In genomic region chr2:28539949-28540348, GRCm38 (mm10) we compare ENCODE assay signal across 8 mouse cellular contexts. TPM values are rescaled to one million over a fixed set of nuclear protein-coding genes. Genes with fewer than 3 reads are reported as not detected.
A peak's percentile ranks its signal among the peaks of the same experiment; 100 is the strongest.
DNase-seq lines count a peak whose midpoint lies in the region; ATAC-seq lines count a peak whose summit lies in the region.
"Had no signal": no experiment of that assay in that cellular context is flagged by ENCODE, and none has a peak within 500 bp of the region (broad histone marks: within the 10 kb centered on the region; RNA-seq: fewer than 3 reads in every experiment).

No protein-coding gene starts in this region.

- no peak overlapping the region; the same call in 1 of the 2 replicates for H3K9ac ChIP-seq in hindbrain, embryonic 15.5 days

- H3K4me3 ChIP-seq in brown adipose tissue, adult 24 weeks (ENCODE audit: insufficient read depth, low read depth, low read length), result no peak overlapping the region
- H3K4me3 ChIP-seq in hindbrain, embryonic 15.5 days, result no peak overlapping the region
- H3K4me3 ChIP-seq in megakaryocyte, embryonic 14.5 days (replicated peaks), result peak overlapping the region; percentile 72

- no peaks in the 10 kb centered on the region for H3K9me3 ChIP-seq in hindbrain, embryonic 15.5 days
- H3K9me3 ChIP-seq in megakaryocyte, embryonic 14.5 days, result no peaks in the 10 kb centered on the region

- ATAC-seq in CD4-positive, CD25-positive, alpha-beta regulatory T cell, adult 4 months, result peak; percentile 77
- no peak for ATAC-seq in hindbrain, embryonic 15.5 days (ENCODE audit: low FRiP score, low read depth)

- peak overlapping the region; percentile 50 for H3K27ac ChIP-seq in brown adipose tissue, adult 24 weeks (replicated peaks; ENCODE audit: low read depth, low read length)
- H3K27ac ChIP-seq in hindbrain, embryonic 15.5 days (replicated peaks), result peak overlapping the region; percentile 80

- peaks cover 29% of the 10 kb centered on the region for H3K36me3 ChIP-seq in hindbrain, embryonic 15.5 days
- H3K36me3 ChIP-seq in megakaryocyte, embryonic 14.5 days (replicated peaks; ENCODE audit: low read length), result peaks cover 45% of the 10 kb centered on the region

- no peak overlapping the region for H3K4me2 ChIP-seq in hindbrain, embryonic 15.5 days

- peak; percentile 27 to 34 for DNase-seq in thymus, postnatal 10 days (ENCODE audit: low spot score in 2 of 2)
- DNase-seq in adipocyte (ENCODE audit: low spot score), result no peak
- no peak for DNase-seq in layer of hippocampus, postnatal 14 days (ENCODE audit: low spot score in 2 of 2)

- no peaks in the 10 kb centered on the region for H3K27me3 ChIP-seq in hindbrain, embryonic 15.5 days
- H3K27me3 ChIP-seq in megakaryocyte, embryonic 14.5 days (replicated peaks), result peaks cover 86% of the 10 kb centered on the region

- 83% methylated on average over 2 of the region's 2 CpGs for WGBS in hindbrain, embryonic 15.5 days

- H3K4me1 ChIP-seq in brown adipose tissue, adult 24 weeks (ENCODE audit: control insufficient read depth, insufficient read depth, insufficient read length, low read length), result peaks cover 55% of the 10 kb centered on the region
- peaks cover 60% of the 10 kb centered on the region for H3K4me1 ChIP-seq in hindbrain, embryonic 15.5 days (replicated peaks)
- H3K4me1 ChIP-seq in megakaryocyte, embryonic 14.5 days, result peaks cover 67% of the 10 kb centered on the region

RNA-seq across cellular contexts. Expression of gene Cel, which starts 23.3 kb away (rescaled TPM):
- not detected for polyA plus RNA-seq in CD4-positive, CD25-positive, alpha-beta regulatory T cell, adult 4 months (2017; shearing (Covaris generic))
- polyA plus RNA-seq in brown adipose tissue, adult 24 weeks (2012; ENCODE audit: insufficient read depth, insufficient read length, missing spikeins), result not detected in 2 replicates
- polyA plus RNA-seq in hindbrain, embryonic 15.5 days (2015; fragmentation: Nextera tagmentation; extraction: Ambion mirVana), result 0.14 and 0.22 TPM in 2 replicates
- not detected in 2 replicates for polyA plus RNA-seq in megakaryocyte, embryonic 14.5 days (2012; ENCODE audit: insufficient read depth, low replicate concordance)
- total RNA-seq in layer of hippocampus, postnatal 14 days (2021), result not detected
- polyA plus RNA-seq: embryonic facial prominence, embryonic 11.5 days had no signal

RNA-seq across cellular contexts. Expression of gene Ralgds, which starts 27.0 kb away (rescaled TPM):
- 1 to 10 TPM; 4.3 to 8.8 TPM for polyA plus RNA-seq in CD4-positive, CD25-positive, alpha-beta regulatory T cell, adult 4 months (2017; shearing (Covaris generic))
- polyA plus RNA-seq in brown adipose tissue, adult 24 weeks (2012; ENCODE audit: insufficient read depth, insufficient read length, missing spikeins), result 5.7 and 6.1 TPM in 2 replicates
- 90.6 and 93.2 TPM in 2 replicates for polyA plus RNA-seq in hindbrain, embryonic 15.5 days (2015; fragmentation: Nextera tagmentation; extraction: Ambion mirVana)
- 1.3 and 6.7 TPM in 2 replicates for polyA plus RNA-seq in megakaryocyte, embryonic 14.5 days (2012; ENCODE audit: insufficient read depth, low replicate concordance)
- total RNA-seq in layer of hippocampus, postnatal 14 days (2021), result 100 to 1,000 TPM; 150 to 155 TPM

RNA-seq across cellular contexts. Expression of gene Gm10134, which starts 34.1 kb away (rescaled TPM):
- polyA plus RNA-seq in CD4-positive, CD25-positive, alpha-beta regulatory T cell, adult 4 months (2017; shearing (Covaris generic)), result not detected
- polyA plus RNA-seq in brown adipose tissue, adult 24 weeks (2012; ENCODE audit: insufficient read depth, insufficient read length, missing spikeins), result not detected in 2 replicates
- 2.6 and 2.7 TPM in 2 replicates for polyA plus RNA-seq in hindbrain, embryonic 15.5 days (2015; fragmentation: Nextera tagmentation; extraction: Ambion mirVana)
- not detected in 2 replicates for polyA plus RNA-seq in megakaryocyte, embryonic 14.5 days (2012; ENCODE audit: insufficient read depth, low replicate concordance)
- total RNA-seq in layer of hippocampus, postnatal 14 days (2021), result not detected
- polyA plus RNA-seq: embryonic facial prominence, embryonic 11.5 days had no signal

RNA-seq across cellular contexts. Expression of gene Gbgt1, which starts 43.3 kb away (rescaled TPM):
- not detected for polyA plus RNA-seq in CD4-positive, CD25-positive, alpha-beta regulatory T cell, adult 4 months (2017; shearing (Covaris generic))
- not detected in 2 replicates for polyA plus RNA-seq in brown adipose tissue, adult 24 weeks (2012; ENCODE audit: insufficient read depth, insufficient read length, missing spikeins)
- 1.1 and 2.2 TPM in 2 replicates for polyA plus RNA-seq in hindbrain, embryonic 15.5 days (2015; fragmentation: Nextera tagmentation; extraction: Ambion mirVana)
- polyA plus RNA-seq in megakaryocyte, embryonic 14.5 days (2012; ENCODE audit: insufficient read depth, low replicate concordance), result 0.85 TPM in 1 of 2 replicates, not detected in the other
- 1 to 10 TPM; 1.4 to 2.1 TPM for total RNA-seq in layer of hippocampus, postnatal 14 days (2021)
- polyA plus RNA-seq: embryonic facial prominence, embryonic 11.5 days had no signal

RNA-seq across cellular contexts. Expression of gene Gtf3c5, which starts 43.6 kb away (rescaled TPM):
- 10 to 100 TPM; 18.5 to 27.0 TPM for polyA plus RNA-seq in CD4-positive, CD25-positive, alpha-beta regulatory T cell, adult 4 months (2017; shearing (Covaris generic))
- polyA plus RNA-seq in brown adipose tissue, adult 24 weeks (2012; ENCODE audit: insufficient read depth, insufficient read length, missing spikeins), result 5.2 and 6.9 TPM in 2 replicates
- polyA plus RNA-seq in hindbrain, embryonic 15.5 days (2015; fragmentation: Nextera tagmentation; extraction: Ambion mirVana), result 41.6 and 42.8 TPM in 2 replicates
- polyA plus RNA-seq in megakaryocyte, embryonic 14.5 days (2012; ENCODE audit: insufficient read depth, low replicate concordance), result 4.1 and 10.3 TPM in 2 replicates
- 10 to 100 TPM; 17.0 to 18.1 TPM for total RNA-seq in layer of hippocampus, postnatal 14 days (2021)

Comparison
In these comparisons a context has a peak if more than half of its experiments do, and no peak if none do; other contexts are left out.
1. DNase-seq: peak in thymus, postnatal 10 days (2 of 2); none in adipocyte (single experiment) and layer of hippocampus, postnatal 14 days (0 of 2).